Mouse (Mus musculus): Measurements from ENCODE around the gene Zswim8.
A peak's percentile ranks its signal among the peaks of the same experiment; 100 is the strongest.

The Zswim8 gene

DNA sequence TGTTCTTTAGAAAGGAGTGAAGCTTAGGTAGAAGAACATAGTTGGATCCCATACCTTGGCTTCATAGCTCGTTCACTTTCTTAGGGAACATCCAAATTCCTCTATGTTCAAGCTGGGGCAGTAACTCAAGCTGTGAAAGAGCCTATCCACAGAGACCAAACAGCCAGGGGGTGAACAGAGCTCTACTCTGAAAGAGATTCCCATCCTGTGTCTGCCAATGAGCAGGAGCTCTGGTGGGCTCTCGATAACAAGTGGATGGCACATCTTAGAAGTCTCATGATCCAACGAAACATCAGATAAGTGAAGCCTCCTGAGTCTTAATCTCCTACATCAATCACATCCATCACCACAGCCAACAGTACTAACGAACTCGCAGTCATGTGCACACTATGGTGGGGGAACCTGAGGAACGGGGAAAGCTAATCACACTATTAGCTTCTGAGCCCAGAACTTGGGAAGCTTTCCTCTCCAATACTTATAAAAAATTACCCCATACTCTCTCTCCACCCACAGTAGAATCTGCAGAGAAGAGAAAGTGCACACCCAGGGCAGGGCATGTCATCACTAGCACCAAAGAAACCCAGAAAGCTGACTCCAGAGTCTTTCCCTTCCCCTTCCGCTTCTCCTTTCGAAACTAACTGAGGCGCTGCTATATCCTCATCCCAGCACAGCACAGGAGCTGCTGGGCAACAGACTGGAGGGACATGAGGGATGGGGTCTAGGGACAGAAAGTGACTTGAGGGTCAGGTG is 23.7 kb downstream of the Zswim8 start:
- no peak for DNase-seq (ENCODE audit: low spot score)

DNA sequence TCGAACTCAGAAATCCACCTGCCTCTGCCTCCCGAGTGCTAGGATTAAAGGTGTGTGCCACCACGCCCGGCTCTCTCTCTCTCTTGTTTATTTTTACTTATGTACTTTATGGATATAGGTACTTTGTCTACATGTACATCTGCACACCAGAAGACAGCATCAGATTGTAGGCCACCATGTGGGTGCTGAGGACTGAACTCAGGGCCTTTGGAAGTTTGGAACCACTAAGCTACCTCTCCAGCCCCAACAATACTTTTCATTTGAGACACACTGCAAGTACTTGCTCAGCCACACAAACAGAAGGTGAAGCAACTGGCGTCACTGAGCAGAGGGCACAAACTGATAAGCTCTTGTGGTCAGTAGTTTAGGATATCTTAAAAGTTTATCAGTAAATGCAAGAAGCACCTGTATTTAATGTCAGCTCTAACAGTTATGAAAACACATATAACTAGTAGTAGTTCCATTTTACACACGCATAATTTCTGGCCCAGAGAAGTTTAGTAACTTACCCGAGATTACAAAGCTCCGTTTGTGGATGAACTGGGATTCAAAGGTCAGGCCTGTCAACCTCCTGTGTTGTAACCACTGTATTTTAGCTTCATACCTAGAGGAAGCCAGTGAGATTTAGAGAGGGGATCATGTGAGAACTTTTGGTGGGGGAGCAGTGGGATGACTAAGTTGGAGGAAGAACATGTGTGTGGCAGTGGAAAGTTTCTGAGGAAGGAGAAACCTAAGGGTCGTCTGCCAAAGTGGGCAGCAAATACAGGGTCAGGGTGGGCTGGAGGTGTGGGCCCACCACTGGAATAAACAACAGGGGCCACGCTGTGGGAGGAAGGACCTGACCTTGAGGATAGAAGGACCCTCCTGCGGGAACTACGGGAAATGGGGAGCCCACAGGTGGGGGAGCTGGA is 25.9 kb downstream of the Zswim8 start:
- DNase-seq (ENCODE audit: low spot score): peak; percentile 27

DNA sequence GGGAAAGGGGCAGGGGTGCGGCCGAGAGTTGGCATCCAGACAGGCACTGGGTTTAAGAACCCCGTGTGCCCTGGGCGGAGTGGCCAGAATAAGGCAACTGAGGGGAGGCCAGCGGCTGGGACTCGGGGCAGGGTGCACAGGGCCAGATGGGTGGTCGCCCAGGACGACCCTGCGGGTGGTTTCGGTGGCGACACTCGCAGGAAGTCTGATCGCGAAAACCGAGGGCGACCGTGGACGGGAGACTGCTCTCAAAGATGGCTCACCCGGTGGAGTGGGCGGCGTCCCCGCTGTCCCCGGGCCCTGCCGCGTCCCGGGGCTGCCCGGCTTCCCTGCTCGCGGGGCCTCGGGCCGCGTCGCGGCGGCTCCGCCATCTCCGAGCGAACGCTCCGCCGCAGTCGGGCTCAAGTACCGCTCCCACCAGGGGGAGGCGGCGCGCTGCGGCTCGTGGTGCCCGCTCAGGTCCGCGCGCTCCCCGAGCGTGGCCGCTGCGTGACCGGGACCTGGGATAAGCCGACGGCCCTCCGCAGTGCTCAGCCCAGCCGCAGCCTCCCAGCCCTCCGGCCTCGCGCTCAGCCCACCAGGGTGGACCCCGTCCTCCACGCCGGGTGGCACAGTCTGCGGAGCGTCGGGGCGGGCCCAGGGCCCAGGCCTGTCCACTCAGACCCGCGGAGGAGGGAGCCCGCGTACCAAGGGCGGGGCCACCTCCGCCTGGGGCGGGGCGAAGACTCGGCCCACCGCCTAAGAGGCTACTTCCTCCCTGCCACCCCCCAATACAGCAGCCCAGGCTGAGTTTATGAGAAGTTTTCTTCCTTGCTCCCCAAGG is 26.8 kb downstream of the Zswim8 start, which contains the start of gene Ndst2:
Gene Ndst2, minus strand, starts transcription at position 611 of the 823 bp plus-strand sequence.
- DNase-seq (ENCODE audit: low spot score): peak; percentile 94

DNA sequence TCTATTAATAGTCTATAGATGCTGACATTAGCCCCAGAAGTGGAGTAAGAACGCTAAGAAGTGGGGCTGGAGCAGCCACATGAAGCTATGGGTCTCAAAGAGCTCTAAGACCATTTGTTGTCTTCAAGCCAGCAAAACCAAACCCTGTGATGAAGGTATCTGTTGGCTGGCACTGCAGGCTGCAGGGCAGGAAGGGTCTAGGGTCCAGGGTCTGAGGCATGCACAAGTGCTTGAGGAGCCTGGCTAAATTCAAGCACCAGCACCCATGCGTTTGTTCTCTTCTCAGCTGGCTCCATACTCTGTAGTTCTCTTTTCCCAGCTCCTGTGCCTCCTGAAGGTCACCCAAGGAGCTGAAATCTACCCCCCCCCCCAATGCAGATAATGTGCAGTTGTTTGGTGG is 27.7 kb downstream of the Zswim8 start:
- no peak for DNase-seq (ENCODE audit: low spot score)

DNA sequence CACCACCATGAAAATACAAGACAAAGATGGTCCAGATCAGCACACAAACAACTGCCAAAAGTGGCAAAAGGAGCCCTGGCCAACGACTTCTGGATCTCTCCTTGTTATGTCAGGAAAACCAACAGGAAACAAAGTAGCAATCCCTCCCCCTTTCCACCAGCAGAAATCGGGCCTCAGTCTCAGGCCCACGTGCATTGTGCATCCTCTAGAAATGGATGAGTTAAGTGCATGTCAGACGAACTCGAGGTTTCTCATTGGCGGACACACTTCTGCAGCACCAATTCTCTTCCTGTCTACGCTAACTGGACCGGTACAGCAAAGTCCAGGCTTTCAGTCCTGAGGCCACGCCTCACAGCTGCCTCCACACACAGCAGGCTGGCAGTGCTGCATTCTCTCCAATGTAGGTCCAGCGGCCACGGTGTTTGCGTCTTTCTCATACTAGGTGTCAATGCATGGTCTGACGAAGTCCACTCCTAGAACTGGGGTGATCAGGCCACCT is 28.6 kb downstream of the Zswim8 start:
- DNase-seq (ENCODE audit: low spot score): no peak

DNA sequence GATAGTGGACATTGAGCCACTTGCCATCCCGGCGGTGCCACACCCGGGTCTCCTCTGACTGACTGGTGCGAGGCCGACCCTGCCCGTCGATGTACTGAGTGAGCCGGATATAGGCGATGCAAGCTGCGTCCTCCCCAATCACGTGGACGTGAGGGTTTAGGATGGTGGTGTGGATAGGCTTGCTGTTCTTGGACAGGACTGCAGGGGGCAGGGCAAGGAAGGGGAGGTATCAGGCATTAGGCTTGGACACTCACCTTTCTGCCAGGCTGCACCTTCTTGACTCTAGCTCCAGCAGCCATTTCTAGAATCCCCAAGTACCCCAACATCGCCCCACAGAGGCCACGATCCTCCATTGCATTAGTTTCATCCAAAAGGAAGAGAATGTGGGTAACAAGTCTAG is 30.0 kb downstream of the Zswim8 start:
- DNase-seq (ENCODE audit: low spot score): peak; percentile 35

DNA sequence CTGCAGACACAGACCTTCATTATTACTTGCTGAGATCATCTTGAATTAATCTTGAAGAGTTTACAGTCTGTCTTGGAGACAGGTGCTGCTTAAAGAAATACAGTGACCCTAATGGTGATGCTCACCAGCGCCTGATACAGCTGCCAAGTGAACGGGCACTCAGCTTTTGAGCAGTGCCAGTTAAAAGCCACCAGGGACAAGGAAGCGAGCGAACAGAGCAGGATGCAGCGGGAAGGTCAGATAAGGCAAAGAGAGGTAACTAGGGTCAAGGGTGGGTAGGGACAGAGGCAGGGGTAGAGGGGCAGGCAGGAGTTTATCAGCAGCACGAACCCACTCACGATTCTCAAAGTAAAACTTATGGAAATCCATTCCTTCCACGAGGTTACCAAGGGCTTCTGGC is 31.2 kb downstream of the Zswim8 start:
- DNase-seq (ENCODE audit: low spot score): no peak

DNA sequence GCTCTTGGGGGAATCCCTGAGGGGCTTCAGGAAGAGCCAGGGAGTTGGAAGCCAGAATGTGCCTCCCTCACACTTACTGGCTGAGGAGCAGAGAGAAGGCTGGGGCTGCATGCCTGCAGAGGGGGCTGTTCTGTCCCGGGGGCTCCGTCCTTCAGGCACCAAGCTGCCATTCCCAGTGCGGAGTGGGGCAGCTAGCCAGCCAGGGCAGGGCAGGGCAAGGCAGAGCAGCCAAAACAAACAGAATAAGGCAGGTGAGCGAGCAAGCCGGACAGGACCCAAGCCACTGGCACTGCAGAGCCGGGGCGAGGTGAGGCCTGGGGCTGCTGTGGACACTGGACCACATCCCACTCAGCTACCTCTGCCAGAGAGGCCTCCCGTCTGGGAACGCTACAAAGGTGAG is 33.9 kb downstream of the Zswim8 start:
- no peak for DNase-seq (ENCODE audit: low spot score)

DNA sequence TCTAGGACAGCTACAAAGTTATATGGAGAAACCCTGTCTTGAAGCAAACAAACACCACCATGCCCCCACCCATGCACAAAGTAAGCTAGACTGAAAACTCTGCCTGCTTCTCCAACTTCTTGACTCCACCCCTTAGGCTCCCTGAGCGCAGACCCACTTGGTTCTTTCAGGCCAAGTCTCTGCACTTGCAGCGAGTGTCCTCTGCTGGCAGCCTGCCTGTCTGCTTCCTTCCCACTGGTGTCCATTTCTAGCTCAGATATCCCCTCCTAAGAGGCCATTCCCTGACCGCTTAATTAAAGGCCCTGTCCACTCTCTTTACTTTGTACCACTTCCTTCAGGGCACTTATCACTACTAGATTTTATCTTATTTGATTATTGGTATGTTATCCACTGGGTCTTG is 36.3 kb downstream of the Zswim8 start:
- DNase-seq (ENCODE audit: low spot score): no peak

DNA sequence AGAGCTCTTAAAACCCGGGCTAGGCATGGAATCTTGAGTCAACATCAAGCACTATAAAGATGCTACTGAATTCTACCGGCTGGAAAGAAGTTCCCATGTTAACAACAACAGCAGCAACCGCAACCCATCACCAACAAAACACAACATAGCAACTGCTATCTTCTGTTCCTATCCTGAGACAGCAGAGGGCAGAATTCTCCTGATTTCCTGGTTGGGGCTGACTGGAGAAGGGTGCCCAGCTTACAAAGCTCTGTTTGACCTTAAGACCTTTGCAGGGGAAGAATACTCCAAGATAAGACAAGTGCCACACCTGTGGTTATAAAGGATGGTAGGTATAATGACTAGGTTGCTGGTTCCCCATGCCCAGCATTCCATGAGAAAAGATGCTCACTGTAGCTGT is 39.6 kb downstream of the Zswim8 start:
- no peak for DNase-seq (ENCODE audit: low spot score)

DNA sequence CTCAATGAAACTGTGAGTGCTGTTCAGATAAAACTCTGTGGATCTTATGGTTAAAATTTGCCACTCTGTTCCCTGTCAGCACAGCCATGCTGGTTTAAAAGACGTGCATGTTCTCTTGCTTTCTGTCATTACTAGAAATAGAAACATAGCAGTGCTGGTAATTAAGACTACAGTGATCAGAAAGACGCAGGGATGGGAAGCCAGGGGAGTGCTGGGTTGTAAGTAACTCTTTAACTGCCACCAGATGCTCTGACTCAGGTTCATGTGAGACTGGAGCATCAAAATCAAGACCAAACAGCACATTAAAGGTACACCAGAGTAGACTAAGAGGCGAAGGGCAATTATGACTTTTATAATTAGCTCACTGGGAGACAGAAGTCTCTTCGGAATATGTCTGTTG is 41.0 kb downstream of the Zswim8 start:
- no peak for DNase-seq (ENCODE audit: low spot score)

DNA sequence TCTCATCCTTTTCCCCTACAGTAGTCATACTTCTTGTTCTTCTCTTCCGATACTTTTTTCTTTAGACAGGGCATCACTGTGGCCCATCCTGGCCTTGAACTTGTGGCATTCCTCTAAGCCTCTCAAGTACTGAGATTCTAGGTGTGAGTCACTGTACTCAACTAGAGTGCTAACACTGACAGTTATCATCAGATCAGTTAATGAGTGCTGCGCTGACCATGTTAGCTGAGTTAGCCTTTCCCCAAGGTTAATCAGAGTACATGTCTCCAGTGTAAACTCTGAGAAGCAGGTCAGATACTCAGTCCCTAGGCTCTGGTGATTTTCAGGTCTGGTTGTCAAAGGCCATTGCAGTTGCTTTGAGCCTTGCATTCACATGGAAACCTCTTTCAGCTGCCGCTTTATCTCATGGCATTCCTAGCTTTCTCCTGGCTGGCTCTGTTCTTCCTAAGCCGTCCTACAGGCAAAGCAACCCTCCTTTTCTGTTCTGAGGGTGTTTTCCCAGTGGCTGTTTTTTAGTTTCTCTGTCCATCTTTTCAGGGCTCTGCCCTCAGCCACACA is 42.2 kb downstream of the Zswim8 start:
- no peak for DNase-seq (ENCODE audit: low spot score)

DNA sequence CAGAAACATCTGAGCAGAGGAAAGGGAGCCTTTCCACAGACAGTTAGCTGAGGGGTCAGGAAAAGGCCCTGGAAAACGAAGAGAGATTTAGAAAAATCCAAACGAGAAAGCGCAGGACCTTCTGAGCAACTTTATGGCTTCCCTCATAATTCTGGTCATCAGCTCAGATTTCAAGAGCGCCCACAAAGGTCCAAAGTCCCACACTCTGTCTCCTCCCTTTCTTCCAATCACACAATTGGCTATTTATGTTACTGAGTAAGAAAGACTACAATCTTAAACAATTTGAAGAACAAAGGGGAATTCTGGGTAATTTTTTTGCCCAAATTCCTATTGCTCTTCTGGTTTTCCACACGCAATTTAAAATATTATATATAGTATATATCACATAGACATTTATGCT is 43.2 kb downstream of the Zswim8 start:
- no peak for DNase-seq (ENCODE audit: low spot score)

DNA sequence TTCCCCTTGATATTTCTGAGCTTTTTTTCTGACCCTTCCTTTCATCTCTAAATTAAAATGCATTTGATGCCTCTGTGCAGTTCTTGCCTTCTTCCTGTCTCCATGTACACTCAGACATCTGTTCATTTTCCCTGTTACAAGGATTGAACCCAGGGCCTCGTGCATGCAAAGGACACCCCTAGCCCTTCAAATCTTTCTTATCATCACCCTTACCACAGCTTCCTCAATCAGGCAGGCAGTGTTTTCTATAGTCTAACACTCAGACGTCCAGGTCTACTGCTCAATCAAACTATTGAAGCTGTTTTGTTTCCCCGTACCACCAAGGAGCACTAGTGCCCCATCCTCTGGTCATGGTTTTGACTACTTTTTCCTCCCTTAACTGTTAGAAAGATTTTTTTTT is 46.4 kb downstream of the Zswim8 start:
- DNase-seq (ENCODE audit: low spot score): no peak

DNA sequence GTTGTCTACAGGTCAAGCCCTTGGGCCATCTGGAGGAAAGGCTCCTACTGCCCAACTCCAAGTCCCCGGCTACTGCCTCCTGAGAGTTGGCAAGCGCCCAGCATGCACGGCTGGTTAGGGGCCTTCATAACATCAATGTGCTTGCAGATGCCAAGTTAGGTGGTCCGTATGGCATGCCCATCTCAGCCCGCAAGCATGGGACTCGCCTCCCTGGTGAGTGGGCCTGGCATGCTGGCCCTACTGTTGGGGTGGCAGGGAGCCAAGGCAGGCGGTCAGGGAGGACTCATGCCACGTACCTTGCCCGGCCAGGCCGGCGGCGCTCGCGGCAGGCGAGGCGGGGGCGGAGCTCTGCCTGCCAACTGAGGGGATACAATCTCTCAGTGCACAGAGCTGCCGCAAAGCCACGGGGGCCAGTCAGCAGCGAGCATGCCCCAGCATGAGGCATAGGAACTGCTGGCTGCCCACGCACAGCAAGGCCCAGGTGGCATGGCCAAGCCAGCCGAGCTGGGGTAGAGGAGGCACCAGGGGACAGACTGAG is 50.1 kb downstream of the Zswim8 start:
- no peak for DNase-seq (ENCODE audit: low spot score)

DNA sequence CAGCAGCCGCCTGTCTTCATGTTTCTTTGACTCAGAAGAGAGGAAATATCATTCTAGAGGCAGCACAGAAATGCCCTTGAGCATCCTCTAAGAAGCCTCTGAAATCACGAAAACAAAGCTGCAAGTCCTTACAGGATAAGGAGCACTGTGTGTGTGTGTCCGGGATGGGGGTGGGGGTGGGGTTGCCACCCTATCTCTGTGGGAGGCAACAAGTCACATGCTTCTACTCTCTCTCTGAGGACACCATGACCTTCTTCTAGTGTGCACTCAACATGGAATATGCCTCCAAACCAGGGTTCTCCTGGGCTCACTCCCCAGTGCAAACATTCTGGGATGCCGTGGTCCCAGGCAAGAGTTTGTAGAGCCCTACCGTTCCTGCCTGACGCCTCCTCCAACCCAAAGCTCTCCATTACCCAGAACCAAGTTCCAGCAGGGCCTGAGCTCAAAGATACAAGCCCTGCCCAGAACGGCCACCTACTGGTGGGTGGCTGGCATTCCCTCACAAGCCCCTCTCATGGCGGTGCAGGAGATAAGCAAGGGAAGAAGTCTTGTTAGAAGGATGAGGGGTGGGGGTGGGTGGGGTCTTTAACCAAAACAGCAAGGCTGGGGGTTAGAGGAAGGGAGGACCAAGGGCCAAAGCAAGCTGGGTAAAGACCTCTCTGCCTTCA is 51.5 kb downstream of the Zswim8 start:
- DNase-seq (ENCODE audit: low spot score): no peak

DNA sequence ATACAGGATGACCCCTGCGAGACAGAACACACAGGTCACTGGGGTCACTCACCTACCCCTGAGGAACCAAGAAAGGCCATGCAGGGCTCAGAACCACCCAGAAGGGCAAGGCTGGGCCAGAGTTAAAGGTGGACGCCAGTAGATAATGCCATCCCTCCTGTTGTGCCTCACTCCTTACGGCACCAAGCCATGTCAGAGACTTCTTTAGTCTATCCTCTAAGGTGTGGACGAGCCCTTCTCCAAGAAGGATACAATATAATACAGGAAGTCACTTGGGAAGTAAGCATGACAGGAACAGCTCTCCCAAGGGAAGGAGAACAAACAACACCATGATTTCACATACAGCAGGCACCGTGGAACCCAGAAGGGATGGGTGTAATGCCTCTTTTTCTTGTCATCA is 57.6 kb downstream of the Zswim8 start:
- no peak for DNase-seq (ENCODE audit: low spot score)

DNA sequence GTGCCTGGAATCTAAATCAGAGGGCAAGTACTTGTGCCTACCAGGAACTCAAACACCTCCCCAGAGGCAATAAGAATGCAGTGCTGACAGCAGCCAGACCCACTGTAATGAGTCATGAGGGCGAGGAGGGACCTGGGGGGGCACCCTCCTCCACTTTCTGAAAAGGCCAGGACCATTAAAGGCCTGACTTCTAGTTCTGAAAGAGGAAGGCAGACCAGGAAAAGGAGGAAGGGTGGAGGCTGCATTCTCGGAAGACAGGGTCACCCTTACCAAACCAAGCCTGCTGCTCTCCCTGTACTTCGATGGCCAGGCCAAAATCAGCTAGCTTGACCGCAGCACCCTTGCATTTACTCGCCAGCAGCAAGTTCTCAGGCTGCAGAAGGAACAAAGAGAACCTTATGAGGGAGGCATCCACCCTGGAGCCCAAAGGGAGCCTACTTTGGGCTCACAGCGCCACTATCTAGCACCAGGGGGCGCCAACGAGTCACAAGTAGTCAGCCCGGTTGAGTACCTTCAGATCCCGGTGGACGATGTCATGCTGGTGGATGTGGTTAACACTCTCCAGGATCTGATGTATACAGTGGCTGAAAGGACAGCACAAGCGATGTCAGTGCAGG is 58.4 kb downstream of the Zswim8 start:
- peak; percentile 59 for DNase-seq (ENCODE audit: low spot score)

DNA sequence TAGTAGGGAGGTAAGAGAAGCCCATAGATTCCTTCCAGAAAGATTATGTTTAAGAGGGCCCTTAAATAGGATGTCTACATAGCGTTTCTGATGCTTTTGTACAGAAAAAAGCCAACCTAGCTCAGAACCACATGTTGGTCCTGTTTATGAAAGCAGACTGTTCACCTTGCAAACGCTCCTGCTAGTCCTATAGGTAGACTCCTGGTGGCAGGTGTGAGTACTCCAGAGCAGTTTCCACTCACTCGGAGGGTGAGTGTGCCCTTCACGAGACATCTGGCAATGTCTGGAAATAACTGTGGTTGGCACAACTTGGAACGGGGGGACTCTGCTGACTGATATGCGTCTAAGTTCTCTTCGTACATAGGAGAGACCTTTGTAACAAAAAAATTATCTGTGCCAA is 60.6 kb downstream of the Zswim8 start:
- DNase-seq (ENCODE audit: low spot score): no peak

DNA sequence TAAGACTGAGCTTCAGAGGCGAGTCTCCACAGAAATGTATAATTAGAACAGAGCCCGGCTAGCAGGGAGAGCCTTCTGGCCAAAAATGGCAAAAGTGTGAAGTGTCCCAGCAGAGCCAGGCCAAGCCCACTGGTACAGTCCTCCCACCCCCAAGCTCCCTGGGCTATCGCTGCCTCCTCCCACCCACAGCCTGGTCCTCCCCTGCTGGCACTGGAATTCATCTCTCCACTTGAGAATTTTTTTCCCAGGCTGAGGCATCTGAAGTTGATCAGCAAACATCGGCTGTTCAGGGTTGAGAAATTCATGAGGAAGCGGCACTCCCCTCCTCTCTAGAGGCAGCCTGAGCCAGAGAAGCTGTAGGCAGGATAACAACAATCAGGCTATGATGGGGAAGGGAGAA is 61.2 kb downstream of the Zswim8 start:
- DNase-seq (ENCODE audit: low spot score): no peak

DNA sequence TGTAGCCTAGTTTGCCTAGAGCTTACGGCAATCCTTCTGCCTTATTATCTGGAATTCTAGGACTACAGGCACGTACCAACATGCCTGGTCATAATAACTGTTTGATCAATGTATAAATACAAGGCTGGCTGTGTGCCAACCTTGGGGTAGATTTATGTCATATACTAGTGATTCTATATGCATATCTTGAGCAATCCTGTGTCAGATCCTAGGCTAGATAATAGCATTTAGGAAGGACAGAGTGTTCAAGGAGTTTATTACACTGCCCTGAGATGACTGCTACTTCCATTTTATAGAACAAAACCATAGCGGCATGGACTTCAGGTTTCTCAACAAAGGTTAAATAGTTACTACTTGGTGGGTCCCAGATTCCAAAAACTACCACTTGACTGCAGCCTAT is 64.6 kb downstream of the Zswim8 start:
- DNase-seq (ENCODE audit: low spot score): no peak

All from spleen, adult 12 weeks (tissue).